Comparison of ENCODE assay signal across 26 mouse cellular contexts in genomic region chr3:39966390-39966789, GRCm38 (mm10).
"Had no signal": no experiment of that assay in that cellular context is flagged by ENCODE, and none has a peak within 500 bp of the region (broad histone marks: within the 10 kb centered on the region; RNA-seq: fewer than 3 reads in every experiment).

No protein-coding gene starts in this region.

- H3K9me3 ChIP-seq: heart, embryonic 13.5 days; heart, embryonic 15.5 days; hindbrain, embryonic 10.5 days; hindbrain, embryonic 12.5 days; hindbrain, embryonic 15.5 days; kidney, embryonic 15.5 days; limb, embryonic 13.5 days; limb, embryonic 15.5 days; liver, embryonic 12.5 days had no signal

- H3K36me3 ChIP-seq: heart, embryonic 13.5 days; heart, embryonic 15.5 days; hindbrain, embryonic 10.5 days; hindbrain, embryonic 12.5 days; hindbrain, embryonic 15.5 days; kidney, embryonic 15.5 days; limb, embryonic 13.5 days; limb, embryonic 15.5 days; liver, embryonic 12.5 days had no signal

- H3K4me1 ChIP-seq: heart, embryonic 13.5 days; heart, embryonic 15.5 days; hindbrain, embryonic 10.5 days; hindbrain, embryonic 12.5 days; hindbrain, embryonic 15.5 days; kidney, embryonic 15.5 days; liver, embryonic 12.5 days had no signal

- H3K4me2 ChIP-seq: heart, embryonic 11.5 days; heart, embryonic 13.5 days; heart, embryonic 15.5 days; hindbrain, embryonic 12.5 days; hindbrain, embryonic 15.5 days; kidney, embryonic 15.5 days; limb, embryonic 13.5 days; limb, embryonic 15.5 days; liver, embryonic 12.5 days had no signal

- H3K27ac ChIP-seq: heart, adult 2 months; heart, embryonic 13.5 days; heart, embryonic 15.5 days; hindbrain, embryonic 10.5 days; hindbrain, embryonic 12.5 days; hindbrain, embryonic 15.5 days; hindbrain, postnatal 0 days; kidney, embryonic 15.5 days; kidney, postnatal 0 days; limb, embryonic 13.5 days; limb, embryonic 15.5 days; liver, embryonic 12.5 days; liver, embryonic 14.5 days had no signal

- ATAC-seq: hindbrain, postnatal 0 days; intestine, embryonic 16.5 days; liver, embryonic 12.5 days had no signal

- H3K9ac ChIP-seq: heart, embryonic 13.5 days; heart, embryonic 15.5 days; hindbrain, embryonic 12.5 days; hindbrain, embryonic 15.5 days; kidney, embryonic 15.5 days; limb, embryonic 13.5 days; limb, embryonic 15.5 days; liver, embryonic 12.5 days; liver, embryonic 14.5 days had no signal

- H3K4me3 ChIP-seq: heart, adult 2 months; heart, embryonic 13.5 days; heart, embryonic 15.5 days; hindbrain, embryonic 10.5 days; hindbrain, embryonic 12.5 days; hindbrain, embryonic 15.5 days; kidney, embryonic 15.5 days; limb, embryonic 13.5 days; limb, embryonic 15.5 days; liver, embryonic 12.5 days had no signal

- DNase-seq: gastrocnemius, postnatal 14 days; gastrocnemius, postnatal 36 days; heart, adult 11 months; heart, adult 2 months; heart, postnatal 4 days; kidney, adult 11 months; kidney, adult 2 months; kidney, adult 9 months; kidney, postnatal 14 days; kidney, postnatal 36 days; layer of hippocampus, postnatal 36 days; left cerebral cortex, postnatal 4 days had no signal

- H3K27me3 ChIP-seq: heart, embryonic 13.5 days; heart, embryonic 15.5 days; hindbrain, embryonic 12.5 days; hindbrain, embryonic 15.5 days; kidney, embryonic 15.5 days; limb, embryonic 13.5 days; limb, embryonic 15.5 days; liver, embryonic 12.5 days had no signal
